Mouse (Mus musculus): ENCODE results near the gene Soga1.

Gene Soga1

GRCm38 (mm10) chr2:157078793-157079700, at the start of gene Soga1:
Gene Soga1, minus strand, starts transcription at chr2:157079254.
- DNase-seq, result peak; percentile 88

- DNase-seq, result no peak
Measured at GRCm38 (mm10) chr2:157128072-157128471, 49.0 kb upstream of the Soga1 start.

GRCm38 (mm10) chr2:157127370-157127769, 48.3 kb upstream of the Soga1 start:
- DNase-seq, result no peak

GRCm38 (mm10) chr2:157125246-157125645, 46.2 kb upstream of the Soga1 start:
- no peak for DNase-seq

- no peak for DNase-seq
Measured at GRCm38 (mm10) chr2:157121766-157122165, 42.7 kb upstream of the Soga1 start.

GRCm38 (mm10) chr2:157119075-157119474, 40.0 kb upstream of the Soga1 start:
- no peak for DNase-seq

GRCm38 (mm10) chr2:157118556-157118955, 39.5 kb upstream of the Soga1 start:
- no peak for DNase-seq

- DNase-seq, result no peak
Measured at GRCm38 (mm10) chr2:157116964-157117363, 37.9 kb upstream of the Soga1 start.

- no peak for DNase-seq
Measured at GRCm38 (mm10) chr2:157108236-157108635, 29.2 kb upstream of the Soga1 start.

GRCm38 (mm10) chr2:157104454-157104853, 25.4 kb upstream of the Soga1 start:
- no peak for DNase-seq

GRCm38 (mm10) chr2:157102256-157102655, 23.2 kb upstream of the Soga1 start:
- DNase-seq, result no peak

- DNase-seq, result no peak
Measured at GRCm38 (mm10) chr2:157101650-157102049, 22.6 kb upstream of the Soga1 start.

- DNase-seq, result no peak
Measured at GRCm38 (mm10) chr2:157100319-157100605, 21.2 kb upstream of the Soga1 start.

- peak; percentile 81 for DNase-seq
Measured at GRCm38 (mm10) chr2:157099532-157100318, 20.7 kb upstream of the Soga1 start.

GRCm38 (mm10) chr2:157095005-157095755, 16.1 kb upstream of the Soga1 start:
- DNase-seq, result peak; percentile 87

- DNase-seq, result no peak
Measured at GRCm38 (mm10) chr2:157092024-157092423, 13.0 kb upstream of the Soga1 start.

GRCm38 (mm10) chr2:157087536-157088317, 8.7 kb upstream of the Soga1 start:
- no peak for DNase-seq

- DNase-seq, result no peak
Measured at GRCm38 (mm10) chr2:157086796-157087195, 7.7 kb upstream of the Soga1 start, which contains the start of gene Tldc2. Gene Tldc2, plus strand, starts transcription at chr2:157087055.

GRCm38 (mm10) chr2:157084831-157085585, 6.0 kb upstream of the Soga1 start:
- peak; percentile 73 for DNase-seq

GRCm38 (mm10) chr2:157081960-157082359, 2.9 kb upstream of the Soga1 start:
- DNase-seq, result no peak

GRCm38 (mm10) chr2:157081331-157081730, 2.3 kb upstream of the Soga1 start:
- DNase-seq, result no peak
